Mouse (Mus musculus) embryo, embryonic 11.5 days (tissue): ENCODE data around the gene Cfap97d2.

Experiments
- DNase-seq: peaks from one replicate; pipeline ENCODE4 v3.0.0-alpha.2; 2012; ENCODE audit warnings: low read depth, low spot score

The Cfap97d2 gene

DNA sequence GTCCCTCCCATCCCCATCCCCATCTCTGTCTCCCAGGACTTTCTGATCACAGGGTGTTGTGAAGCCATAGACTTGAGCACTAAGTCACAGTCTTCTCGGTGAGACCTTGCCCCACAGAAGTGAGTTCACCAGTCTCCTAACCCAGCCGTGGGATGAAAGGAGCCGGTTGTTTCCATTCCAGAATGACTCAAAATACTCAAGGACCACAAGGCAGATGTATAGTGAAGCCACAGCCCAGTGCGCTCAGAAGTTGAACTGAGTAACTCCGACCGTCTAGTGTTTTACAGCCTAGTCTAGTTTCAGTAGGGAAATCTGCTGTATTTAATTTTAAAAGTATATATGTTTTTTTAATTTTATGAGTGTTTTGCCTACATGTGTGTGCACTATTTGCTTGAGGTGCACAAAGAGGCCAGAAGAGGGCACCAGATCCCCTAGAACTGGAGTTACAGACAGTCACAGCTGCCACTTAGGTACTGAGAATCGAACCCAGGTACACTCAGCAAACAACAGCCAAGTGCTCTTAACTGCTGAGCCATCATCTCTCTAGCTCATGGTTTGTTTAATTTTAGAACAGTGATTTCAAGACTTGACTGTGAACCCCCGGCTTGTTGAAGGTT, 18.5 kb upstream of the Cfap97d2 start:
- DNase-seq, result no peak

DNA sequence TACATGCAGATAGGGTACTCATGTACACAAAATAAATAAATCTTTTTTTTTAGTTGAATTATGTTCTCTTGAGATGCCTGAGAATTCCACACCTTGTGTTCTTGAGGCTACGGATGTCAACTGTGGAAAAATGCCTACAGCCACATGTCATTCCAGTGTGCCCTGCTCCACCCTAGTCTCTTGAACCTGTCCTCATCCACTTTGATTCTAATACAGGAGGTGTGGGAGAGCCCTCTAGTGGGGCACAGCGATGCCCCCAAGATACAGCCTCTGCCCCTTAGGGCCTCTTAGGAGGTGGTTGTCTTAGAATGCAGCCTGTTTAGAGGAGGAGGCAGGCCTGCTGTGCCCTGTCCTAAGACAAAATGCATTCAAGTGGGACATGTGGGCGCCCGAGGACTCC, 17.7 kb upstream of the Cfap97d2 start:
- no peak for DNase-seq

DNA sequence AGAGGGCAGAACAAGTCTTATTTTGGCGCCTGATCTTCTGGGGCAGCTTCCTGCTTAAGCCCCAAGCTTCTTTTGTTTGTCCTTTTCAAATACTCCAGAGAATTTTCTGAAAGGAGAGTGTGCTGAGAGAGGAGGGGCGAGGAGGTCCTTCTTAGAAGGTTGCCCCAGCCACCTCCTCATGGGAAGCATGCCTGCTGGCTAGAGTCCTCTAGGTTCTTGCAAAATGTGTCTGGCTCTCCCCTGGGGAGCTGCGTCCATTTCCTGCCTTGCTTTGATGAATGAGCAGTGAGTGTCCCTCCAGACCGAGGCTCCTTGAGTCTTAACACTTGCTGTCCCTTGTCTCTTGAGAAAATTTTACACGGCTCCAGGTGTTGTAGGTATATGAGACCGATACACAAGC, 17.2 kb upstream of the Cfap97d2 start:
- no peak for DNase-seq

DNA sequence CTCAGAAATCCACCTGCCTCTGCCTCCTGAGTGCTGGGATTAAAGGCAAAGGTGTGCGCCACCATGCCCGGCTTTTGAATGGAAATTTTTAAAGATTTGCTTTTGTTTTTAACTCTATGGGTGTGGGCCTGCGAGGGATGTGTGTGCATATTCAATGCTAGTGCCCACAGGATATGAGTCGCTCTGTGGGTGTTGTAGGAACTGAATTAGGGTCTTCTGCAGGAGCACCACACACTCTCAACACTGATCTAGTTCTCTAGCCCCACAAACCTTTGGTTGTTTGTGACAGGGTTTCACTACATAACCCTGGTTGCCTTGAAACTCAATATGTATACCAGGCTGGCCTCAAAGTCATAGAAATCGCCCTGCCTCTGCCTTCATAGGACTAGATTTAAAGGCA, 16.4 kb upstream of the Cfap97d2 start:
- DNase-seq, result no peak

DNA sequence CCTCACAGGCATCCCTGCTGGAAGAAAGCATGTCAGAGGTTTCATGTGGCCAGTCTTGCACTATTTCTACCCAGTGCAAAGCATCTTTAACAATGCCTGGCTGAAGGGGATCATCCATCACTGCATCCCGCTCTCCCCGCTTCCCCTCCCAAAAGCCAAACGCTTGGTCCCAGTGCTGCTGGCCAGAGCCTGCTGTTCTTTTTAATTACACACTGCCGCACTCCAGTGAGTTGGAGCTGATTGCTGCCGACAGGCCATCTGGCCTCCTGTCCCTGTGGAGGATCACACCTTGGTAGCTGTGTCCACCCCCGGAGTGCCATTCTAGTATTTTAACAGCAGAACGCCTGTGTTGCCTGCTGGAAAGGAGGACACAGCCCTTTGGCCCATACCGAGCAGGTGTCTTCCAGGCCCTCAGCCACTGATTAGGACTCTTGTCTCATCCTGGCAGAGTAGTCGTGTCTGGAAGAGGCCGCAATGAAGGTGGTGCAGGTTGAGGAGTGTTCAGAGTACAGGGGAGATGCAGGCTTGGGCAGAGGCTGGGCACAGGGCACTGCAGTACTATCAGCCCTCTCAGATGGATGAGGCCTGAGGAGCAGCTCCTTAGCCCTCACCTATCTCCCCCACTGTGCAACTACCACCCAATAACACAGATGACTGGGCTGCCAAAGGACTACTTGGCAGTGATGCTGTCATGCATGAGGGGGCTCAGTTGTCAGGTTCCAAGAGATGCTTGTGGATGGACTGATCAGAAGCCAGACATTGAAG, 13.2 kb upstream of the Cfap97d2 start:
- no peak for DNase-seq

DNA sequence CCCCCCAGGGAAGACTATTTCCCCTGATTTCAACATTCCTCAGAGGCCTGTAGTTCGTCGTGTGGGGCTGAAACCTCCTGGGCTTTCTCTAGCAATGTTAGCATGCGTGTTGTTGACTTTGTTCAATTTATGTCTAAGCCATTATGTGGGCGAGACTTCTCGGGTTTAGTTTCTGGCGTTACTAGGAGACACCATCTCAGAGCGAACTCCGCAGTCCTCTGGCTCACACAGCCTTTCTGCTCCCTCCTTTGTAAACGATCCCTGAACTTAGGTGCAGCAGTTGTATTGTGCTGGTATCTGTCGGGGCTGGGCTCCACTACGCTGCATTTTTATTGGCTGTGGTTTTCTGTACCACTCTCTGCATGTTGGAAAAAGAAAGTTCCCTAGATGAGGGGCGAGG, 11.0 kb upstream of the Cfap97d2 start:
- DNase-seq, result no peak

DNA sequence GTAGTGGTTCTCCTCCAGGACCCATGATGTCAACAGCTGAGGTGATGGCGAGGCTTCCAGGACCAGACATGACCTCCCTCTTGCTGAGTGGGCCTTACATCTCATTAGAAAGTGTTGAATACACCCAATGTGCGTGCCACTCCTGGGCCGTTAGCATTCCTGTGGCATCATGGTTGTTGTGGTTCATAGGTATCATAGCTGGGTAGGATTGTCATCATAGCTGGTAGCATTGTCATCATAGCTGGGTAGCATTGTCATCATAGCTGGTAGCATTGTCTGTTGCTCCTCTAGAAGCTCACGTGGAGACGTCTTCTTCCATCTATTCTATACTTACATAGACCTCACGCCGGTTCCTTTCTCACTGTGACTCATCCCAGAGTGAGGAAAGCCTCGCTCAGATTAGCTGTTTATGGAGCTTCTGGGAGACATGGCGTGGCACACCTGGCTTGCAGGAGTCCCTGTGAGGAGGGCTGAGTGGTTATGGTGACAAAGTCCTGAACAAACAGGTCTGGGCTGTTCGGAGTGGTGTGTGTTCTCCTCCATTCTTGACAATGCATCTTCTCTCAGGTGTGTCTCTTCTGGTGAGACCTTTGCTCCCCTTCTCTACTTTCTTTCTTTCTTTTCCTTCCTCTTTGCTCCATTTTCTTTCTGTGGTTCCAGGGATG, 10.4 kb upstream of the Cfap97d2 start:
- DNase-seq, result no peak

DNA sequence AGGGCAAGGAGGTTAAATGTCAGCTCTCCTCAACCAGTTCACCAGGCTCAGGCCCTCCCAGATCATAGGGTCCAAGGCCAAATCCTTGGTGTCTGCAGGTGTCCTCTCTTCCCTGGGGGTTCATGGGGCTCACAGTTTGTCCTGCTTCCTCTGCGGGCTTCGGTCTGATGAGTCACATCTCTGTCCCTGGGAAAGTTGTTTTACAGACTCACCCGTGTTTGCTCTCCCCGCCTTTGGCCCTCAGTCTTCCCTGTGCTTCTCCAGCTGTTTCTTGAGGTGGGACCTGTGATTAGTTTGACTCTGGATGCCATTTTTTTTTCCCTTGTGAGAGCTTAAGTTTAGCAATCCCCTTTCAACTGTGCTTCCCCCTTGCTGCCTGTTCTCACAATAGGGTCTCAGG, 9.5 kb upstream of the Cfap97d2 start:
- no peak for DNase-seq

DNA sequence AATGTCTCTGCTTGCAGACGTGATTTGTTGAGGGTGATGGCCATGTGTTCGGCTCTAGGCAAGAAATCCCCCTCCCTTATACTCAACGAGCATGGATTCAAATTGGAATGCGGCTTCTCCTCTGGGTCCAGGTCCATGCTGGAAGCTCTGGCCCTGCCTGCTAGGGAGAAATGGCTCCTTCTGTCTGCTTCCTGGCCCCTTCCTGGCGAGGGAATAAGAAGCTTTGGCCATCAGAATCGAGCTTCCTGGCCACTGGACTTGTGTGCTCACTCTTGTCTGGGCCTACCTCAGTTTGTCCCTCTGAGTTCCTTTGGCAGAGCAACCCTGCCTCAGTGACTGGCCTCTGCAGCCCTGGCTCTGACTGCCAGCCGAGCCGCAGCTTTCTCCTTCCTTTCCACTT, 8.5 kb upstream of the Cfap97d2 start:
- no peak for DNase-seq

DNA sequence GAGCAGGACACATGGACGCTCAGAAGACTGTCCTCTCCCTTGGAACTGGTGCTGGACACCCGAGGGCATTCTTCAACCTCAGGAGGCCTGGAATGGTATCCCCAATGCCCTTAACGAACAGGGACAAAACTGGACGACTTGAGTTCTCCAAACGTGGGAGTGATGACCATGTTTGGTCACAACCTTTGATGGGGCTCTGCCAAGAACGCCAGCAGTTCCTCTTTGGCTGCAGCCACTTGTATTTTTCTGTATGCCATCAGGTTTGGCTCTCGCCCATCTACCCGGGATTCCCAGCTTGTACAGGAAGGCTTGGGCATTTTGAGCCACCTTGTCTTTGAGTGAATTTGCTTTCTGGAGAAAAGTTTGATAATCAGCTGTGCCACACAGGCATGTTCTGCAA, 8.0 kb upstream of the Cfap97d2 start:
- DNase-seq, result no peak

DNA sequence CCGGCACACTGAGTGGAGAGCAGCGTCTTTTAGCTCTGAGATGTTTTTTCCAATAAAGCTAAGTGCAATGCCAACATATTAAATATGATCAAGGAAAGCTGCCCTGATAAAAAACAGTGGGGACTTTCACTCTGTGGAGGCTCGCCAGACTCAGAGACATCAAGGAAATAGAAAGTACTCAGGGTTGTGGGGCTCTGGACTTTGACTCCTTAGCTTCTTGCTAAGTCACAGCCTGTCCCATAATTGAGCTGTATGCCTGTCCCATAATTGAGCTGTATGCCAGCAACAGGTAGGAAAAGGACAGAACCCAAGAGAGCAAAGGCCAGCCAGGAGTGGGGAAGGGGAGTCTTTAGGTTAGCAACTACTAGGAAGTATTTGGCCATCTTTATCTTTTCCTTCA, 7.4 kb upstream of the Cfap97d2 start:
- DNase-seq, result no peak

DNA sequence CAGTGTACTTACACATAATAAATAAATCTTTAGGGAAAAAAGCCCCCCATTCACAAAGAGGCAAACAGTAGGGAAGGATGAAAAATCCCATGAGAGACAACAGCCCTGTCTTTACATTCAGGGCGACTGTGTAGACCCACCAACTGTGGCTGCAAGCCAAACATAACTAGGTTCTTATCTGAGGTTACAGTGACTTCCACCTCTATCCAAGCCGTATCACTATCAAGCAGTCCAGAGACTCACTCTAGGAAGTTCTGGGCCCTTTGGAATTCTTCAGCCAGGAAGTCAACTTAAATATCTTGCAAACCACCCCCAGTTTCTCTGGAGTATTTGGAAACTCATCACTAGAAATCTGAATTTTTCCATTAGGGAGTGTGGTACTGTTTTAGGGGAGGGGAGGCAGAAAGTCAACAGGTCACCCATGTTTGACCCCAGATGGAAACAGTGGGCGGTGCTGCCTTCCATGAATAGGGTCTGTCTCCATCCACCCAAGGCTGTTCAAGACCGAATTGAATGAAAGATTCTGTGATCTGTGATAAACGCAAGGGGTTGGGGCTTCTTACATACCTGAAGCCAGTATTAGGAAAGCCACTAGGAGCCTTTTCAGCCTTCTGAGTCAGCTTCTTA, 6.3 kb upstream of the Cfap97d2 start:
- no peak for DNase-seq

DNA sequence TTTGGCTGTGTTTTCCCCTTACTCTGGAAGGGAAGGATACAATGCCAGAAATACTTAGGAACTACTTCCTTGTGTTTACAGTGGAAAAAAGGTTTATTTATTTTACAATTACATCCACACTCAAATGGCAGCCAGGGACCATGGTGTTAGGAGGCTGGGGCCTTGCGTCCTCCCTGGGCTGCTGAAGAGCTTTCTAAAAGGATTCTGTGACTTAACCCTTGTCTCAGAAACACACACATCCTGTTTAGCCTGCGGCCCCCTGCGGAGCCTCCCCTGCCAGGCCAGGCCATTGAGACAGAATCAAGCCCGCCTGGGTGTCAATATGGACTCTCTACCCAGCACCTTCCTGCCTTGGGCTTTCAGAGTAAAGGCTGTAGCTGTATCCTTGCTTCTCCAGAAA, 2.9 kb upstream of the Cfap97d2 start:
- no peak for DNase-seq

DNA sequence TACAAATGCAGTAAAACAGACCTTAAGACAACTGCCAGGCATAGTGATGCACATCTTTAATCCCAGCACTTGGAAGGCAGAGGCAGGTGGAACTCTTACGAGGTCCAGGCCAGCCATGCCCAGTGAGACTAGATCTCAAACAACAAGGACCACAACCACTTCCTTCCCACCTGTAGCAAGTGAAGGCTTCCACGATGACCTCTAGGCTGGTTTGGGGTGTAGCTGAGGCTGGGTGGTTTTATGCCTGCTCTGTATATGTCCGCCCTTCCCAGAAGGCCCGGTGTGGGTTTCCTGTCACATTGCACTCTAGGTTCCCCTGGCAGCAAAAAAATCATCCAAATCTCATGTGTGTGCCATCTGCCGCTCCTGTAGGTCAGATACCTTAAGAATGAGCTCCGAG, 1.9 kb upstream of the Cfap97d2 start:
- DNase-seq, result no peak

DNA sequence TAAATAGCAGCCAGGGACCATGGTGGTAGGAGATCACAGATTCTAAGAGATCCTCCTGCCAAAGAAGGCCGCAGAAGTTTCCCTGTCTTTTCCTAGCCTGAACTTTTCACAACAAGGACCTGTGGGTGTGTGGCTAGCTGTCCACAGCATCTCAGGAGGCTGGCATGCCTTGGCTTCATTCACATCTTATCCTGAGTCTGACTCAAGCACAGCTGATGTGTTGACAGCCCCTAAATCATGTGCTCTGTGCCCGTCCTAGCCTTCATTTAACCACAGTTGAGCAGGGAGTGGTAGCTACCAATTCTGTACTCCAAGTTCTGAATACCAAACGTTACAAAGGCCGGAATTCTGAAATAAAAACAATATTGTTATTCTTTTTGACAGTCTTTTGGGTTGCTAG, 1.4 kb upstream of the Cfap97d2 start:
- no peak for DNase-seq

DNA sequence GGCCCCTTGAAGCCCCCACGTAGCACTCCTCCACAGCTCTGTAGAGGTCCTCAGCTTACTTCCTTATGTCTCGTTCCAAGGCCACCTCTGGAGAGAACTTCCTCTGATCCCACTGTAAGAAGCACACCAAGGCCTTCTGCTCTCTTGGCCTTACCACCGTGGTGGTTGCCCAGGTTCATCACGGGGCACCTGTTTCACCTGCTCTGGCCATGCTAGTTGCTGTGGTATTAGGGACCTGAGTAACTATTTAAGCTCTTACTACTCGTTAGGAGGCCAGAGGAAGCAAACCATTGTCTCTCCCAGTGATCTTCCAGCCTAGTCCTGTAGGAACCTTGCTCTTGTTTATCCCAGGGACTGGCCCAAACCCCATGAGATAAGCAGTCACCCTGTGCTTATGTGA, 1.2 kb downstream of the Cfap97d2 start:
- DNase-seq, result no peak

DNA sequence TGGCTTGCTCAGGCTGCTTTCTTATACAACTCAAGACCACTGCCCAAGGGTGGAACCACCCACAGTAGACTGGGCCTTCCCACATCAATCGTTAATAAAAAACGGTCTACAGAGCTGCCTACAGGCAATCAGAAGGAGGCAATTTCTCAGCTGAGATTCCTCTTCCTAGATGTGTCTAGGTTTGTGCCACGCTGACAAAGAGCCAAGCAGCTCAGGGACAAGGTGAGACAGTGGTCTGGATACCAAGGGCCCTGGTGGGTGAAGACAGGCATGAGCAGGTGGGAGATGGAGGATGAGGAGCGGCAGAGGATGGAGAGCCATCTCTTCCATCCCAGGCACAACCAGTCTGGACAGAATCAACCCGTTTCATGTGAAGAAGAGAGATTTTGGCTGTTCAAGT, 2.8 kb downstream of the Cfap97d2 start:
- DNase-seq, result no peak

DNA sequence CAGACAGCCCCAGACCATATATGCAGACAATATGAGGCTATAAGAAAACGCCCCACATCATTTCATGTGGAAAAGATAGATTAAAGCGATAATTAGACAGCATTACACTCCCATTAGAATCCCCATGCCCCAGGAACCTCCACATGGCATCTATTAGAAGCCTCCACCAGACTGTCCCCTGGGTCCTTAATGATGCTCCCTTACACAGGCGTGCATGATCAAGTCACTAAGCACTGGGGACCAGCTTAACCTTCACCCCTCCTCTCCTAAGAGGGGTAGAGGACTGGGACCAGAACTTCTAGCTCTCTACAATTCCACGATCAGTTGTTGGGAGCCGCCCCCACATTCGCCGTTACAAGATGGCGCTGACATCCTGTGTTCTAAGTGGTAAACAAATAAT, 13.3 kb downstream of the Cfap97d2 start:
- DNase-seq, result no peak

DNA sequence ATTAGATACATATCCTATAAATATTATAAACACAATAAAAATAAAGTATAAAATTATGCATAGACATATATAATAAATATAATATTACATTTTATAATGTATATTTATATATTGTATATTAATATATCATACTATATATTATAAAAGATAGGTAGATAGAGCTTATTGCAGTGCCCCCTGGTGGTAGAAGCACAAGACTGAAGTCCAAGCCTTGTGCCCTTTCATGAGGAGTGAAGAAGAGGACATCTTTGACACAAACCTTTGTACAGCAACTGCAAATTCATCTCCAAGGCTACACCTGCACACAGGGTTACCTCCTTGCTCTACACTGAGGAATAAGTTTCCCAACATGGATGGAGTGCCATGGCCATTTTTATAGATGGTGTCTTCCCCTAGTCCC, 20.0 kb downstream of the Cfap97d2 start:
- DNase-seq, result no peak

DNA sequence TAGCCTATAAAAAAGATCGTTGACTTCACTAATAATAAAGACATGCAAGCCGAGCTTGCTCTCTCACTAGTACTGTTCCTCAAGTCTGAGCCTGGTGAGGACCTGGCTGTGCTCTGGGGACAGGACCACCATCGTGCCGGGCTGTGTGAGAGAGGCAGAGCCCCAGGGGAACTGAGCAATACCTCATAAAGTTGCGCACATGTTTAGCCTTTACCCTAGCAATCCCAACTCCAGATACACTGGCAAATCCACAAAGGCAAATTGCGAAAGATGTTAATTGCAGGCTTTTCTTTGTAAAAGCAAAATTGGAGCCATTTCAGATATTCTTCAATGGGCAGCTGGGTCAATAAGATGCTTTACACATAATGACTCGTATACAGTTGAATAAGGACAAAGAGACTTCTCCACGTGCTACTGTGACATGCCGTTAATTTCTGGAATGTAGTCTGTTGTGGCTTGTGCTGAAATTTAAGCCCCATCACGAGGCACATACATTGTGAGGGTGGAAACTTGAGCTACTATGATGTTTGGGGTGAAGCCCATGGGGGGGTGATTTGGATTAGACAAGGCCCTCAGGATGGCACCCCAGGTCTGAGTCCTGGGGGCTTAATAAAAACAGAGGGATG, 21.9 kb downstream of the Cfap97d2 start:
- no peak for DNase-seq

DNA sequence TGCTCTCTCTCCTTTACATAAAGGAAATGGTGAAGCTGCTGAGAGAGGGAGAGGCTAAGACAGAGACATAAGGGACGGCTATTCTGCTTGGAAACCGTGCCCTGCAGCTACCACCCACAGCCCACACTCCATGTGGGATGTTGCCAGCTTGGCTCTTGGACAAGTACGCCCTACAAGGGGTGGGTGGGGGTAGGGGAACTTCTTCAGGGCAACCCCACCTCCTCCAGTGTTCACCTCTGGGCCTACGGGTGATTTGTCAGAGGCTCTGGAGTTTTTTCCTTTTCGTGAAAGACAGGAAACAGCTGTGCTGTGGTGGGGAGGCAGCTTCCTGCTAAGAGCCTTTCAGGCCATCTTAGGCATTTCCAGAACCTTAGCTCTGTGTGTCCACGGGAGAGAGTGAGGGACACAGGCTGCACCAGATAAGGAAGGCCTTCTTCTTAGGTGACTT, 34.7 kb downstream of the Cfap97d2 start:
- DNase-seq, result no peak
